ENCODE assay signal across 9 mouse cellular contexts in genomic region chr11:116132366-116133333, GRCm38 (mm10). TPM values are rescaled to one million over a fixed set of nuclear protein-coding genes. Genes with fewer than 3 reads are reported as not detected.
DNase-seq lines count a peak whose midpoint lies in the region; ATAC-seq and TF ChIP-seq lines count a peak whose summit lies in the region.
"Had no signal": no experiment of that assay in that cellular context is flagged by ENCODE, and none has a peak within 500 bp of the region (broad histone marks: within the 10 kb centered on the region; RNA-seq: fewer than 3 reads in every experiment).

No protein-coding gene starts in this region.

- H3K4me1 ChIP-seq in heart, embryonic 16.5 days (ENCODE audit: control insufficient read depth, insufficient read depth, low read length), result peaks cover 25% of the 10 kb centered on the region
- H3K4me1 ChIP-seq in heart, embryonic 10.5 days, result peaks cover 50% of the 10 kb centered on the region
- peaks cover 29% of the 10 kb centered on the region for H3K4me1 ChIP-seq in thymus, adult 2 months (replicated peaks; ENCODE audit: control insufficient read depth, insufficient read depth, low read length)

- DNase-seq in heart, embryonic 10.5 days (ENCODE audit: low spot score), result no peak
- DNase-seq in thymus, adult 2 months, result no peak
- DNase-seq in thymus, postnatal 10 days (ENCODE audit: low spot score in 2 of 2), result no peak
- DNase-seq in cerebellum, adult 9-11 months, result peak; percentile 63
- DNase-seq in lung, postnatal 10 days, result peak; percentile 31

- H3K27me3 ChIP-seq in heart, embryonic 16.5 days (ENCODE audit: control insufficient read depth, insufficient read depth, low read length), result no peaks in the 10 kb centered on the region
- no peaks in the 10 kb centered on the region for H3K27me3 ChIP-seq in heart, embryonic 10.5 days (ENCODE audit: insufficient read depth, poor library complexity, severe bottlenecking)
- H3K27me3 ChIP-seq in thymus, adult 2 months (ENCODE audit: control insufficient read depth, insufficient read depth, low read length), result no peaks in the 10 kb centered on the region
- H3K27me3 ChIP-seq: limb, embryonic 12.5 days had no signal

- H3K27ac ChIP-seq in heart, embryonic 16.5 days (ENCODE audit: low read length), result 0 out of 2 replicates have a peak overlapping the region, but pooled peaks have one; percentile 3
- no peak overlapping the region for H3K27ac ChIP-seq in heart, embryonic 10.5 days
- H3K27ac ChIP-seq in thymus, adult 2 months (ENCODE audit: control insufficient read depth, insufficient read depth, low read length), result no peak overlapping the region

- no peak overlapping the region for H3K4me2 ChIP-seq in heart, embryonic 16.5 days (ENCODE audit: low read depth, low read length)
- H3K4me2 ChIP-seq: limb, embryonic 12.5 days had no signal

- ATAC-seq in heart, embryonic 16.5 days (replicated peaks; ENCODE audit: extremely low read depth, insufficient read depth, low FRiP score), result no peak
- ATAC-seq in granulocyte monocyte progenitor cell, adult 5-6 weeks (replicated peaks; ENCODE audit: poor library complexity, severe bottlenecking), result no peak
- ATAC-seq in megakaryocyte progenitor cell, adult 5-6 weeks (replicated peaks; ENCODE audit: poor library complexity), result no peak

- H3K36me3 ChIP-seq in heart, embryonic 16.5 days (ENCODE audit: control insufficient read depth, insufficient read depth), result peaks cover 13% of the 10 kb centered on the region
- peaks cover 54% of the 10 kb centered on the region for H3K36me3 ChIP-seq in heart, embryonic 10.5 days
- H3K36me3 ChIP-seq in thymus, adult 2 months (ENCODE audit: control insufficient read depth, insufficient read depth, low read length), result no peaks in the 10 kb centered on the region

- H3K4me3 ChIP-seq in heart, embryonic 16.5 days (ENCODE audit: low read length), result no peak overlapping the region
- H3K4me3 ChIP-seq in heart, embryonic 10.5 days, result no peak overlapping the region
- no peak overlapping the region for H3K4me3 ChIP-seq in thymus, adult 2 months (ENCODE audit: control insufficient read depth, insufficient read depth, low read length)
- H3K4me3 ChIP-seq: limb, embryonic 12.5 days had no signal

- no peaks in the 10 kb centered on the region for H3K9me3 ChIP-seq in heart, embryonic 16.5 days (replicated peaks; ENCODE audit: control insufficient read depth, low read length)
- no peaks in the 10 kb centered on the region for H3K9me3 ChIP-seq in heart, embryonic 10.5 days
- H3K9me3 ChIP-seq: limb, embryonic 12.5 days had no signal

- H3K9ac ChIP-seq in heart, embryonic 16.5 days (ENCODE audit: low read length), result no peak overlapping the region

- peak; percentile 17; the same call in 1 of the 2 replicates for TF ChIP-seq CTCF in thymus, adult 2 months (IDR thresholded peaks at IDR 0.05; ENCODE audit: borderline replicate concordance, control insufficient read depth, extremely low read depth, insufficient read depth, low read length, poor library complexity)

- WGBS in heart, embryonic 16.5 days, result 79% methylated on average over 16 of the region's 16 CpGs
- WGBS in heart, embryonic 10.5 days, result 84% methylated on average over 16 of the region's 16 CpGs
- 73% methylated on average over 16 of the region's 16 CpGs for WGBS in thymus, adult 2 months

- no peak for TF ChIP-seq POLR2A in thymus, adult 2 months (IDR thresholded peaks at IDR 0.05; ENCODE audit: control insufficient read depth, extremely low read depth, insufficient read depth, low read length, poor library complexity)

RNA-seq across cellular contexts. Expression of gene Trim65, which starts 1.7 kb away (rescaled TPM):
- polyA plus RNA-seq in heart, embryonic 16.5 days (2015; fragmentation: Nextera tagmentation; extraction: Ambion mirVana), result 5.3 and 6.5 TPM in 2 replicates
- polyA plus RNA-seq in heart, embryonic 10.5 days (2016; fragmentation: Nextera tagmentation; extraction: Ambion mirVana), result 3.6 and 3.8 TPM in 2 replicates
- 24.5 and 26.7 TPM in 2 replicates for polyA plus RNA-seq in thymus, adult 2 months (2012; rRNA removed)
- total RNA-seq in granulocyte monocyte progenitor cell, adult 5-6 weeks (2014; fragmentation: Nextera tagmentation), result 11.6 and 18.1 TPM in 2 replicates
- total RNA-seq in granulocyte monocyte progenitor cell, adult 5-6 weeks (2017), result 3.7 and 7.0 TPM in 2 replicates
- 13.8 and 16.2 TPM in 2 replicates for total RNA-seq in megakaryocyte progenitor cell, adult 5-6 weeks (2015)
- total RNA-seq in megakaryocyte progenitor cell, adult 5-6 weeks (2017), result 6.2 and 7.7 TPM in 2 replicates

RNA-seq across cellular contexts. Expression of gene Trim47, which starts 5.6 kb away (rescaled TPM):
- 79.8 and 89.2 TPM in 2 replicates for polyA plus RNA-seq in heart, embryonic 16.5 days (2015; fragmentation: Nextera tagmentation; extraction: Ambion mirVana)
- 25.9 and 38.7 TPM in 2 replicates for polyA plus RNA-seq in heart, embryonic 10.5 days (2016; fragmentation: Nextera tagmentation; extraction: Ambion mirVana)
- 27.6 and 30.0 TPM in 2 replicates for polyA plus RNA-seq in thymus, adult 2 months (2012; rRNA removed)
- 1.9 TPM in 1 of 2 replicates, not detected in the other for total RNA-seq in granulocyte monocyte progenitor cell, adult 5-6 weeks (2014; fragmentation: Nextera tagmentation)
- total RNA-seq in granulocyte monocyte progenitor cell, adult 5-6 weeks (2017), result 3.1 TPM in 1 of 2 replicates, not detected in the other
- 0.59 and 1.9 TPM in 2 replicates for total RNA-seq in megakaryocyte progenitor cell, adult 5-6 weeks (2015)
- total RNA-seq in megakaryocyte progenitor cell, adult 5-6 weeks (2017), result 1.0 and 1.3 TPM in 2 replicates

RNA-seq across cellular contexts. Expression of gene Mrpl38, which starts 6.0 kb away (rescaled TPM):
- 102 and 106 TPM in 2 replicates for polyA plus RNA-seq in heart, embryonic 16.5 days (2015; fragmentation: Nextera tagmentation; extraction: Ambion mirVana)
- polyA plus RNA-seq in heart, embryonic 10.5 days (2016; fragmentation: Nextera tagmentation; extraction: Ambion mirVana), result 112 and 127 TPM in 2 replicates
- polyA plus RNA-seq in thymus, adult 2 months (2012; rRNA removed), result 49.0 and 54.7 TPM in 2 replicates
- 52.1 and 60.1 TPM in 2 replicates for total RNA-seq in granulocyte monocyte progenitor cell, adult 5-6 weeks (2014; fragmentation: Nextera tagmentation)
- 22.8 and 29.6 TPM in 2 replicates for total RNA-seq in granulocyte monocyte progenitor cell, adult 5-6 weeks (2017)
- total RNA-seq in megakaryocyte progenitor cell, adult 5-6 weeks (2015), result 38.2 and 47.0 TPM in 2 replicates
- total RNA-seq in megakaryocyte progenitor cell, adult 5-6 weeks (2017), result 24.0 and 24.9 TPM in 2 replicates

RNA-seq across cellular contexts. Expression of gene Fbf1, which starts 35.3 kb away (rescaled TPM):
- 20.8 and 23.7 TPM in 2 replicates for polyA plus RNA-seq in heart, embryonic 16.5 days (2015; fragmentation: Nextera tagmentation; extraction: Ambion mirVana)
- 27.7 and 30.6 TPM in 2 replicates for polyA plus RNA-seq in heart, embryonic 10.5 days (2016; fragmentation: Nextera tagmentation; extraction: Ambion mirVana)
- polyA plus RNA-seq in thymus, adult 2 months (2012; rRNA removed), result 30.0 and 30.3 TPM in 2 replicates
- 14.1 and 22.2 TPM in 2 replicates for total RNA-seq in granulocyte monocyte progenitor cell, adult 5-6 weeks (2014; fragmentation: Nextera tagmentation)
- total RNA-seq in granulocyte monocyte progenitor cell, adult 5-6 weeks (2017), result 15.3 and 22.8 TPM in 2 replicates
- total RNA-seq in megakaryocyte progenitor cell, adult 5-6 weeks (2015), result 9.6 and 10.0 TPM in 2 replicates
- total RNA-seq in megakaryocyte progenitor cell, adult 5-6 weeks (2017), result 14.2 and 23.8 TPM in 2 replicates

RNA-seq across cellular contexts. Expression of gene Wbp2, which starts 45.9 kb away (rescaled TPM):
- polyA plus RNA-seq in heart, embryonic 16.5 days (2015; fragmentation: Nextera tagmentation; extraction: Ambion mirVana), result 143 and 153 TPM in 2 replicates
- 122 and 158 TPM in 2 replicates for polyA plus RNA-seq in heart, embryonic 10.5 days (2016; fragmentation: Nextera tagmentation; extraction: Ambion mirVana)
- polyA plus RNA-seq in thymus, adult 2 months (2012; rRNA removed), result 288 and 314 TPM in 2 replicates
- 83.3 and 96.6 TPM in 2 replicates for total RNA-seq in granulocyte monocyte progenitor cell, adult 5-6 weeks (2014; fragmentation: Nextera tagmentation)
- 13.6 and 17.3 TPM in 2 replicates for total RNA-seq in granulocyte monocyte progenitor cell, adult 5-6 weeks (2017)
- 42.4 and 56.5 TPM in 2 replicates for total RNA-seq in megakaryocyte progenitor cell, adult 5-6 weeks (2015)
- total RNA-seq in megakaryocyte progenitor cell, adult 5-6 weeks (2017), result 15.6 and 22.8 TPM in 2 replicates

Comparison
In these comparisons a context has a peak if more than half of its experiments do, and no peak if none do; other contexts are left out.
1. DNase-seq: peak in cerebellum, adult 9-11 months (single experiment) and lung, postnatal 10 days (single experiment); none in heart, embryonic 10.5 days (single experiment), thymus, adult 2 months (single experiment) and thymus, postnatal 10 days (0 of 2).